Mouse (Mus musculus): ENCODE data around the gene Mrc2.

The Mrc2 gene

DNA sequence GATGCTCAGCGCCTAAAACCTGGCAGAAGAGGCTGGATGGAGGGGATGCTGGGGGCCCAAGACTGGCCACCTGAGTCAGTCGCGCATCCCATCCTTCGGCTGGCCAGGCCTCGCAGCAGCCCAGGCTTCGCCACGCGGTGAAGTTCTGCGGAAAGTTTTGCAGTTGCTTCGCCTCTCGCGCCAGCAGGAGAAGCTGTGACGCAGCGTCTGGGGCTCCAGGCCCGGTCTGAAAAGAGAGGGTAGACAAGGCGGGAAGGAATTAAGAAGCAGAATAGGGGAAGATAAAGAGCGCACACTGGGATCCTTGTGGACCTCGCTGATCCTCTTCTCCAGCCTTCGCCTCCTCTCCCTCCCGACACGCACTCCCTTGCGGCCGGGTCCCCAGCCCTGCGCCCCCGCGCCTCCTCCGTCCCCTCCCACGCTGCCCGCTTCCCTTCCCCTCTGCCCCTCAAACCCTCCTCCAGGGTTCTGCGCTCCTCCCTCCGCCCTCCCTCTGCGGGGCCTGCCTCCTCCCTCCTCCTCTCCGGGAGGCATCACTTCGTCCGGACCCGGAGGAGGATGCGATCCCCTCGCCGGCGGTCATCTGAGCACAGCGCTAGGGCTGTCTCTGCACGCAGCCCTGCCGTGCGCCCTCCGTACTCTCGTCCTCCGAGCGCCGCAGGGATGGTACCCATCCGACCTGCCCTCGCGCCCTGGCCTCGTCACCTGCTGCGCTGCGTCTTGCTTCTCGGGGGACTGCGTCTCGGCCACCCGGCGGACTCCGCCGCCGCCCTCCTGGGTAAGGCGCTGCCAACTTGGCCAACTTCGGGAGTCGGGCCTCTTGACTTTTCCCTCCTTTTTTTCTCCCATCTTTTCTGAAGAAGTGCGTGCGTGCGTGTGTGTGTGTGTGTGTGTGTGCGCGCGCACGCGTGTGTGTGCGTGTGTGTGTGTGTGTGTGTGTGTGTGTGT lies at the start of gene Mrc2:
Gene Mrc2 (plus strand): TSS at position 520 of the 948 bp plus-strand sequence.
- DNase-seq (ENCODE audit: low spot score), result peak; percentile 75

- no peak for DNase-seq (ENCODE audit: low spot score)
Observed at GRCm38 (mm10) chr11:105246369-105246768, 46.1 kb upstream of the Mrc2 start.

DNA sequence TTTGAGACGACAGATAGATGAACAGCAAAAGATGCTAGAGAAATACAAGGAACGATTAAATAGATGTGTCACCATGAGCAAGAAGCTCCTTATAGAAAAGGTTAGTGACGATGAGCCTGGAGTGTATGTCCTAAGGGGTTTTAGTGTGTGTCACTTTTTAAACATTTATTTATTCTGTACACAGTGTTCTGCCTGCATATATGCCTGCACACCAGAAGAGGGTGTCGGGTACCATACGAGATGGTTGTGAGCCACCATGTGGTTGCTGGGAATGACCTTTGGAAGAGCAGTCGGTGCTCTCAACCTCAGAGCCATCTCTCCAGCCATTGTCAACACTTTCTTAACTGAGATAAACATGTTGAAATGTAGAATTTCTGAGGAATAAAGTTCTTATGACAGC lies 45.7 kb upstream of the Mrc2 start:
- no peak for DNase-seq (ENCODE audit: low spot score)

- no peak for DNase-seq (ENCODE audit: low spot score)
Observed at GRCm38 (mm10) chr11:105247321-105247720, 45.1 kb upstream of the Mrc2 start.

GRCm38 (mm10) chr11:105259733-105260132 lies 32.7 kb upstream of the Mrc2 start:
- no peak for DNase-seq (ENCODE audit: low spot score)

- DNase-seq (ENCODE audit: low spot score), result no peak
Observed at GRCm38 (mm10) chr11:105261116-105261515, 31.3 kb upstream of the Mrc2 start.

- DNase-seq (ENCODE audit: low spot score), result no peak
Observed at GRCm38 (mm10) chr11:105261601-105262351, 30.7 kb upstream of the Mrc2 start.

DNA sequence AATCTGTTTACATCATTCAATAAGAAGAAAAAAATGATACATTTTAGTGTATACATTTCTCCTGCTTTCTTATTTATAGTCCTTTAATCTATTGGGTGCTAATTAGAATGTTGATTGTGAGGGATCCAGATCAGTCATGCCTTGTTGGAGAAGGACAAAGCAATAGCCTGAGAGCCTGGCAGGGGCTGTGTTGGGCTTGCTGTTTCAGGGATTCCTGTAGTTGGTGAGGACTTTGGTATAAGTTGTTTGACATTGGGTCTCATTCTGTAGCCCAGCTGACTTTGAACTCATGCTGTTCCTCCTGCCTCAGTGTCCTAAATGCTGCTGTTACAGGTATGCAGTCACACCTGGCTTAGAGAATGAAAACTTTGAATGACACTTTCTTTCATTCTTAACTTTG lies 27.9 kb upstream of the Mrc2 start:
- no peak for DNase-seq (ENCODE audit: low spot score)

- DNase-seq (ENCODE audit: low spot score), result no peak
Observed at GRCm38 (mm10) chr11:105264988-105265387, 27.5 kb upstream of the Mrc2 start.

DNA sequence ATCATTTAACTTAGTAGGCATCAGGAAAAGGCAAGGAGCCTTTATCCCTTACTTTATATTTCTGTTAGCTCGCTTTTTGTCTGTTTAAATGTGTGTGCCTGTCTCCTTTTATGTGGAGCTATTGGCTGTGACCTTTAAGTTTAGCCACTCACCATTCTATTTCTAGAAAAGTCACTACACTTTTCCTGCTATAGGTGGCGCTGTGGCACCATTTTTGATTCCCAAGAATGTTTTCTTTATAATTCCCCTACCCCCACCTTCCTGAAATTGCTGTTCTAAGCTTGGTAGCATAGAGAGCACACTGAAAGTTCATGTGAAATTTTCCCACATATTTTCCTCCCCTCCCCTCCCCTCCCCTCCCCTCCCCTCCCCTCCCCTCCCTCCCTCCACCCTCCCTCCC lies 22.3 kb upstream of the Mrc2 start:
- DNase-seq (ENCODE audit: low spot score), result peak; percentile 75

GRCm38 (mm10) chr11:105280456-105280855 lies 12.0 kb upstream of the Mrc2 start:
- DNase-seq (ENCODE audit: low spot score), result no peak

GRCm38 (mm10) chr11:105281291-105281690 lies 11.2 kb upstream of the Mrc2 start:
- no peak for DNase-seq (ENCODE audit: low spot score)

DNA sequence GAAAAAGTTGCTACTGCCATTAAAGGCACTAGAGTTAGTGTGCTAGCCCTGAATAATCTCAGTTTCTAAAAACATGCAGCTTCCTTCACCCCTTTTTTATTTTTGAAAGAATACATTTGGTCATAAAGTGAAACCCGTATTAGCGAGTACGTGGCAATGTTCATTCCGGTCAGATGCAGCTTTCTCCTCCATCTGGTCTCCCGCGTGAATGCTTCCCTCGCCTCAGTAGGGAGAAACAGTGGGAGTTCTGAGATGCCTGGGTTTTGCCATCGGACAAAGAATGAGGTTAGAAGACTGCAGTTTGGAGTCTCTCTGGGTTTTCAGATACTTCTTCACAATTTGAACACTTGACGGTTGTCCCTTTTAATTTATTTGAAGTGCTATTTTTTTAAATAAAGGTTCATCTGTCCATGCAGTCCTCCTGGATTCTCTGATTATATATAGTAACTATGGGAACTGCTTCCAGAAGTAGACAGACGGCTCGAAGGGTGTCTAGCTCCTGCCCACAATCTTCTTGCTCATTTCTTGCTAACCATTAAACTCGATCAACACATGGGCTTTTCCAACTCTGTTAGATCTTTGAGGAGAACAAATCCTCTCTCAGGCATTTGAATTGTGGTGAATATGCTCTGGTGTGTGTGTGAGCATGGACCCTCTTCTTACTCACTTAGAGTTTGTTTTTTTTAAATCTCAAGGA lies 10.5 kb upstream of the Mrc2 start:
- no peak for DNase-seq (ENCODE audit: low spot score)

- DNase-seq (ENCODE audit: low spot score), result no peak
Observed at GRCm38 (mm10) chr11:105282460-105282859, 10.0 kb upstream of the Mrc2 start.

- no peak for DNase-seq (ENCODE audit: low spot score)
Observed at GRCm38 (mm10) chr11:105283016-105283415, 9.4 kb upstream of the Mrc2 start.

DNA sequence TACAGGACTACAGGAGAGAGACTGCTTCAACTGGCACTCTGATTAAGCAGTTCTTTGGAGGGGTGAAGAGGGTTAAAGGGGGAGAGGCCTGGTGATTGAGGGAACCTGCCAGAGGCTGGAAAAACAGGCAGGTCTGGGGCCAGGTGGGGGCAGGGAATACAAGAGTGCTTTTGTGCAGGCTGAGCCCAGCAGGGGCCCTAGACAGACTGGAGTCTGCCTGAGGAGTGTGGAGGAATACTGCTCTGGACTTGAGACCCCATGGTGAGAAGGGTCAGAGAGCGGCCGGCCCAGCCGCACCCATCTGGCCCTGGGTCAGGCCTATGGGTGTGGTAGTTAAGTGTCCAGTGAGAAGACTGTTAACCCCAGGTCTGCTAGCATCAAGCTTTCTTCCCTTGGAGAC lies 6.7 kb upstream of the Mrc2 start:
- no peak for DNase-seq (ENCODE audit: low spot score)

DNA sequence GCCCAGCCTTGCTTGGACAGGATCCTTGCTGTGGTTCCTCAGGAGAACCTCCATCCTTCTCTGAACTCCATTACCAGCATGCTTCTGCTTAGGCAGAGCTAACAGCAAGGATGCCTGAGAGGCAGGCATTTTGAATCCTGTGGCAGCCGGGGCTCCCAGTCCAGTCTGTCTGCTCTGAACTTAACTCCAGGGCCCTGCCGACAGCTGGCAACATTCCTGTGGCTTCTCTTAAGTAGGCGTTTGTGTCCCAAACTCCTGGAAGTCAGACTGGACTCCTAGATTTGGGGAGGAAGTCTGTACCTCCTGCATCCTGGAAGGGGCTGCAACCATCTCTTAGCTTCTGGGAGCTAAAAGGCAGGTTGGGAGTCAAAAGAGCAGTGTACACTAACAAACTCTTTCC lies 3.0 kb upstream of the Mrc2 start:
- DNase-seq (ENCODE audit: low spot score), result no peak

- peak; percentile 24 for DNase-seq (ENCODE audit: low spot score)
Observed at GRCm38 (mm10) chr11:105291681-105292123, 741 bp upstream of the Mrc2 start.

DNA sequence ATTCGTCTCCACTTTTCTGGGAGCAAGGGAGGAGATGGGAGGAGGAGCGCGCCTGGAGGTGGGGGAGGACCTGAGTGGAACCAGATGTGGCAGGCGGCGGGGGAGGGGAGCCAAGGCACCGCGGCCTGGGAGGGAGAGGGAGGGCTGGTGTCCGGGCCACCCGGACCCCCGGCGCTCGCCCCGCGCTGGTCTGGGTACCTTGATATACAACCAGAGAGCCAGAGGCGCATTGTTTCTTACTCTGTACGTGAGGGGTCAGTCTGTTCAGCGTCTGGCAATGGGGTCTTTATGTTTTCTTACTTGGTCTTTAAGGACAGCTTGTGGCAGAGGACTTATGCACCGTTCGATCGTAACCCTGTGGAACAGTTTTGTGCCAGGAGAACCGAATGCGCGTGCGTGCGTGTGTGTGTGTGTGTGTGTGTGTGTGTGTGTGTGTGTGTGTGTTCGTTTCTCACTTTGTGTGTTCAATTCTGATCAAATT lies 698 bp downstream of the Mrc2 start:
- peak; percentile 50 for DNase-seq (ENCODE audit: low spot score)

GRCm38 (mm10) chr11:105293901-105294494 lies 1.6 kb downstream of the Mrc2 start:
- DNase-seq (ENCODE audit: low spot score), result no peak

- no peak for DNase-seq (ENCODE audit: low spot score)
Observed at GRCm38 (mm10) chr11:105296084-105296483, 3.6 kb downstream of the Mrc2 start.

DNA sequence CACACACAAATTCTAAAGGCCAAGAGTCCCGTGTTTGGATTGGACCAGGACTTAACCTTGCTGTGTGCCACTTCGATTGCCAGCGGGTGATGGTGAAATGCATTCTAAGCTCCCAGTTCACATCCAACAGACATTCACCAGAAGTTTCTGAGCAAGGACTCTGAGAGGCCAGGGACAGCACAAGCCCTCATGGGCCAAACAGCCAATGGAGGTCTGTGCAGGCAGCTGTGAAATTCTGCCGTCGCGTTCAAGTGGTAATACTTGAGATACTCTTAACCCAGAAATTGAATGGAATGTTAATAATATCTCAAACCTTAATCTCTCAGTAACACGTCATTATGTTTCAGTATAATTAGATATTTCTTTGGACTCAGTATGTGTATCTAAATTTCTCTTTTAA lies 17.8 kb downstream of the Mrc2 start:
- no peak for DNase-seq (ENCODE audit: low spot score)

Measured in MN1 (cell line).